Mouse (Mus musculus) gastrocnemius, postnatal 36 days (tissue): ENCODE measurements around the gene Rbm8a2. TPM values are rescaled to one million over a fixed set of nuclear protein-coding genes. Genes with fewer than 3 reads are reported as not detected.

Source experiments
- DNase-seq, 2 experiments: peaks; one replicate each; pipeline ENCODE4 v3.0.0; 2022
- intact Hi-C: fragments of 180-260 bp; cut with DNase I; formaldehyde crosslinking; loops from one replicate; pipeline ENCODE4 v1.15.1; 2025
- total RNA-seq, 2 experiments: library from RNA; stranded (reverse); gene quantifications; 2 replicates each; pipeline ENCODE4 v1.2.3; 2021

The Rbm8a2 gene
- total RNA-seq, 2 experiments from 2014 or later: not detected

GRCm38 (mm10) chr1:175936282-175936737, 42.6 kb downstream of the Rbm8a2 start:
- intact Hi-C loops: loop anchor here (2.0 to 5.0 kb wide), 2 partner anchors 766 to 926 kb away; no protein-coding TSS in a partner anchor
- DNase-seq: no peak

- intact Hi-C loops: no loop called here
- no peak for DNase-seq
These were observed 47.5 kb downstream of the Rbm8a2 start for GRCm38 (mm10) chr1:175931391-175931790.

Other genes starting within 250 kb of the Rbm8a2 start
- gene Exo1, start 98.5 kb downstream of the Rbm8a2 start, total RNA-seq: under 1 TPM in 1 of 2 experiments, not detected in 1; 0.28 TPM
- not detected for gene Gm38100, start 58.8 kb downstream of the Rbm8a2 start, total RNA-seq